Mouse (Mus musculus) stomach, embryonic 14.5 days (tissue): Measurements from ENCODE around the gene Hcar1. TPM values are rescaled to one million over a fixed set of nuclear protein-coding genes. Genes with fewer than 3 reads are reported as not detected.

ENCODE experiments used
- ATAC-seq: fragments of 200-750 bp; cut with Nextera tagmentation; 2 replicates; pipeline ENCODE4 v1.8.0; 2017; ENCODE audit warnings: low read depth, moderate TSS enrichment; ENCODE audit not compliant: insufficient number of reproducible peaks, insufficient read depth, low FRiP score
- H3K27ac ChIP-seq: fragments of 300-500 bp; sonication (generic); 2 replicates; pipeline ENCODE4 v1.5.1; 2014; ENCODE audit warnings: mild to moderate bottlenecking, low read length, moderate library complexity, mixed read lengths
- H3K27me3 ChIP-seq: fragments of 300-500 bp; sonication (generic); 2 replicates; pipeline ENCODE4 v1.6.1; 2014; ENCODE audit warnings: low read length, control low read depth, mixed read lengths; ENCODE audit not compliant: control insufficient read depth, insufficient read depth
- H3K36me3 ChIP-seq: fragments of 300-500 bp; sonication (generic); 2 replicates; pipeline ENCODE4 v1.6.1; 2014; ENCODE audit warnings: mild to moderate bottlenecking, control low read depth, low read length, moderate library complexity, mixed read lengths; ENCODE audit not compliant: control insufficient read depth, insufficient read depth
- H3K4me1 ChIP-seq: fragments of 300-500 bp; sonication (generic); 2 replicates; pipeline ENCODE4 v1.6.1; 2014; ENCODE audit warnings: low read length, control low read depth, mixed read lengths; ENCODE audit not compliant: control insufficient read depth, insufficient read depth
- H3K4me2 ChIP-seq: fragments of 300-500 bp; sonication (generic); replicated peaks from 2 replicates; pipeline ENCODE4 v1.6.1; 2014; ENCODE audit warnings: low read depth, low read length, control low read depth
- H3K4me3 ChIP-seq: fragments of 300-500 bp; sonication (generic); 2 replicates; pipeline ENCODE4 v1.5.1; 2014; ENCODE audit warnings: low read depth, low read length, control low read depth
- H3K9ac ChIP-seq: fragments of 300-500 bp; sonication (generic); replicated peaks from 2 replicates; pipeline ENCODE4 v1.6.1; 2014; ENCODE audit warnings: low read depth, mild to moderate bottlenecking, control low read depth, low read length, moderate library complexity, mixed read lengths
- H3K9me3 ChIP-seq: fragments of 300-500 bp; sonication (generic); 2 replicates; pipeline ENCODE4 v1.6.1; 2016; ENCODE audit warnings: low read depth, low read length, control low read depth; ENCODE audit not compliant: control insufficient read depth
- WGBS: fragments of 180-500 bp; shearing (Covaris S2); extraction: QIAGEN DNeasy Blood & Tissue Kit; methylation state at CpG from one replicate; pipeline ENCODE4 v1.1.7; 2014; 5-methylcytosine and 5-hydroxymethylcytosine counted together
- polyA plus RNA-seq: library from polyadenylated mRNA; unstranded; fragments of >200 nt; fragmentation: Nextera tagmentation; extraction: Ambion mirVana; gene quantifications from 2 replicates; pipeline ENCODE4 v1.2.1, GENCODE M21; 2014

Gene Hcar1
- polyA plus RNA-seq, 1 experiment from 2014 or later: 1.6 TPM

DNA sequence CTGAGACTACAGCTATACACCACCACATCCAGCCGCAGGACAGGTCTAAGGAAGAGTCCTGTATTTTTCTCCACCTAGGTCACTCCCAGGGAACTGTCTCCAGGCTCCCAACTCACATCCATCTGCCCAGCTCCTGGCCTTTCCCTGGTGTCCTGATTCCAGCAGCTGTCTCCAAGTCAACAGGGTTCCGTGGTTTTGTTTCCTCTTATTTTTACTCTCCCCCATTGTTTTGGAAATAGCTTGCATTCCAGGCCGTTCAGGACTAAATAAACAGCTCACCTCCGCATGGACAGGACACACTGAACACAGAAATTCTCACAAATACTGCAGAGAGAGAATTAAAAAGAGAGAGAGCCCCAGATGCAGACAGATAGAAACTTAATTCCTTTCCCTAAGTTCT is 42.4 kb downstream of the Hcar1 start:
- Histone ChIP-seq H3K27ac (0 out of 2 replicates have a peak overlapping the region, but pooled peaks have one; percentile 4), H3K4me1 (no peaks in the 10 kb centered on the region), H3K9ac (no peak overlapping the region), H3K4me3 (no peak overlapping the region), H3K4me2 (no peak overlapping the region), H3K36me3 (no peaks in the 10 kb centered on the region), H3K27me3 (no peaks in the 10 kb centered on the region), H3K9me3 (no peaks in the 10 kb centered on the region)
- ATAC-seq: no peak
- WGBS: 39% methylated on average over 4 of the region's 4 CpGs

DNA sequence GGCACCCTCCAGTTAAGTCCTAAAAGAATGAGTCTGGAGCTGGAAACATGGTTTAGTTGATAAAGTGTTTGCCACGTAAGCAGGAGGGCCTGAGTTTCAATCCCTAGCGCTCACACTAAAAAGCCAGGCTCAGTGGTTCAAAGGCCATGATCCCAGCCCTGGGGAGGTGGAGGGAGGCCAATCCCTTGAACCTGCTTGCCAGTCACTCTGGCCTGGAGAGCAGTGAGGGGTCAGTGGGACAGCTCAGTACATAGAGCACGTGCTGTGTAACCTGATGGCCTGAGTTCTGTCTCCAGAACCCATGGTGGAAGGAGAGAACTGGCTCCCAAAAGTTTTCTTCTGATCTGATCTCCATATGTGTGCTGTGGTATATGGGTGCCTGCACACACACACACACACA is 45.0 kb downstream of the Hcar1 start:
- H3K4me1 ChIP-seq: no peaks in the 10 kb centered on the region
- H3K36me3 ChIP-seq: no peaks in the 10 kb centered on the region
- H3K4me2 ChIP-seq: no peak overlapping the region
- no peak overlapping the region for H3K4me3 ChIP-seq
- ATAC-seq: no peak
- no peak overlapping the region for H3K9ac ChIP-seq
- 76% methylated on average over 3 of the region's 3 CpGs for WGBS
- H3K9me3 ChIP-seq: no peaks in the 10 kb centered on the region
- H3K27me3 ChIP-seq: no peaks in the 10 kb centered on the region
- H3K27ac ChIP-seq: no peak overlapping the region

GRCm38 (mm10) chr5:123832309-123832708 is 47.5 kb downstream of the Hcar1 start:
- Histone ChIP-seq H3K4me2 (no peak overlapping the region), H3K27ac (no peak overlapping the region), H3K9me3 (no peaks in the 10 kb centered on the region), H3K9ac (no peak overlapping the region), H3K4me3 (no peak overlapping the region), H3K27me3 (no peaks in the 10 kb centered on the region), H3K36me3 (no peaks in the 10 kb centered on the region), H3K4me1 (no peaks in the 10 kb centered on the region)
- no peak for ATAC-seq
- WGBS: 86% methylated on average over 7 of the region's 7 CpGs

DNA sequence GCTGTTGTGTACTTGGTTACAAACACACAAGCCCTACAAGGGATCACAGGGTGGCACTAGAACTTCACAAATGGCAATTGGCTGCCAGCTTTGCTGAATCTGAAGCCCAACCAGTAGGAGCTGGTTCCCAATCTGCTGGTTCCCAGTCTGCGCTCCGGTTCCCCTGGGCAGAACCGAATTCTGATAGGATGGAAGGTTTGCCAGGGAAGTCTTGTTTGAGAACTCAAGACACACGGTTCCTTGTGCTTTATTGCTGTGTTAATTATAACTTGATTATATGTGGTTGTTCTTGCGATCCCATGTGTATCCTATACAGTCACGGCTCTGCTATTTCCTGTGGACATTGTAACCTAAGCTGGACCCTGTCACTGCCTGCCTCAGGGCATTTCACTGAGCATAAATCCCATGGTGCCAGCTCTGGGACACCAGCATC is 52.1 kb downstream of the Hcar1 start:
- H3K4me2 ChIP-seq: no peak overlapping the region
- H3K27me3 ChIP-seq: no peaks in the 10 kb centered on the region
- H3K4me3 ChIP-seq: no peak overlapping the region
- ATAC-seq: no peak
- H3K4me1 ChIP-seq: no peaks in the 10 kb centered on the region
- no peaks in the 10 kb centered on the region for H3K9me3 ChIP-seq
- H3K9ac ChIP-seq: no peak overlapping the region
- WGBS: 79% methylated on average over 6 of the region's 6 CpGs
- H3K36me3 ChIP-seq: 0 out of 2 replicates have a peak, but pooled peaks cover 3% of the 10 kb centered on the region
- H3K27ac ChIP-seq: no peak overlapping the region

Other genes starting within 250 kb of the Hcar1 start
- gene Clip1, start 195.4 kb downstream of the Hcar1 start, polyA plus RNA-seq: 39.5 and 40.5 TPM in 2 replicates
- gene Zcchc8, start 158.9 kb downstream of the Hcar1 start, polyA plus RNA-seq: 84.6 and 97.5 TPM in 2 replicates
- gene Rsrc2, start 130.6 kb downstream of the Hcar1 start, polyA plus RNA-seq: 139 and 142 TPM in 2 replicates
- gene Kntc1, start 130.3 kb downstream of the Hcar1 start, polyA plus RNA-seq: 33.9 and 35.7 TPM in 2 replicates
- 1.6 and 2.1 TPM in 2 replicates for gene Hcar2, start 14.5 kb downstream of the Hcar1 start, polyA plus RNA-seq
- gene Denr, start 27.2 kb upstream of the Hcar1 start, polyA plus RNA-seq: 140 and 143 TPM in 2 replicates
- gene Gm43518, start 47.4 kb upstream of the Hcar1 start, polyA plus RNA-seq: 3.7 and 4.0 TPM in 2 replicates
- gene Ccdc62, start 50.7 kb upstream of the Hcar1 start, polyA plus RNA-seq: 9.0 and 9.3 TPM in 2 replicates
- 14.4 and 16.9 TPM in 2 replicates for gene Hip1r, start 93.6 kb upstream of the Hcar1 start, polyA plus RNA-seq
- gene Vps37b, start 152.2 kb upstream of the Hcar1 start, polyA plus RNA-seq: 29.3 and 31.5 TPM in 2 replicates
- 1.7 and 2.1 TPM in 2 replicates for gene Abcb9, start 215.8 kb upstream of the Hcar1 start, polyA plus RNA-seq
- 14.5 and 16.8 TPM in 2 replicates for gene Ogfod2, start 232.3 kb upstream of the Hcar1 start, polyA plus RNA-seq
- gene Arl6ip4, start 236.1 kb upstream of the Hcar1 start, polyA plus RNA-seq: 92.6 and 99.1 TPM in 2 replicates